Mouse (Mus musculus): ENCODE measurements around the gene Rps18. TPM values are rescaled to one million over a fixed set of nuclear protein-coding genes. Genes with fewer than 3 reads are reported as not detected.
"Not testable (repeated sequence)": the region's sequence is repeated elsewhere in the genome, so short reads cannot be mapped to it uniquely, and the experiment has no call there.

The Rps18 gene
- polyA plus RNA-seq, 1 experiment from 2014 or later = 904 TPM

GRCm38 (mm10) chr17:33908331-33909076 is 47.3 kb downstream of the Rps18 start:
- Histone ChIP-seq H3K36me3 (ENCODE audit: control insufficient read depth, insufficient read depth) (peaks cover 20% of the 10 kb centered on the region), H3K27ac (ENCODE audit: low read length) (peak overlapping the region; percentile 94), H3K27me3 (ENCODE audit: control insufficient read depth, insufficient read depth, low read depth, low read length) (no peaks in the 10 kb centered on the region), H3K4me3 (ENCODE audit: low read depth, low read length) (peak overlapping the region; percentile 89), H3K9me3 (replicated peaks; ENCODE audit: control insufficient read depth, low read length) (no peaks in the 10 kb centered on the region), H3K9ac (ENCODE audit: low read depth, low read length) (peak overlapping the region; percentile 93), H3K4me1 (ENCODE audit: control insufficient read depth, low read depth, low read length) (peaks cover 18% of the 10 kb centered on the region), H3K4me2 (ENCODE audit: low read depth, low read length) (peak overlapping the region; percentile 95)
- peak; percentile 30 for ATAC-seq (ENCODE audit: low read depth)
- under 1% methylated on average over 42 of the region's 44 CpGs for WGBS (ENCODE audit: insufficient replicate concordance)

- H3K9ac ChIP-seq (ENCODE audit: low read depth, low read length); H3K9me3 ChIP-seq (replicated peaks; ENCODE audit: control insufficient read depth, low read length); H3K27me3 ChIP-seq (ENCODE audit: control insufficient read depth, insufficient read depth, low read depth, low read length); H3K36me3 ChIP-seq (ENCODE audit: control insufficient read depth, insufficient read depth); H3K4me3 ChIP-seq (ENCODE audit: low read depth, low read length); H3K27ac ChIP-seq (ENCODE audit: low read length); ATAC-seq (ENCODE audit: low read depth); H3K4me2 ChIP-seq (ENCODE audit: low read depth, low read length): not testable (repeated sequence)
- 22% methylated on average over 4 of the region's 4 CpGs for WGBS (ENCODE audit: insufficient replicate concordance)
- peaks cover 36% of the 10 kb centered on the region for H3K4me1 ChIP-seq (ENCODE audit: control insufficient read depth, low read depth, low read length)
These were observed 51.0 kb downstream of the Rps18 start, which contains the start of gene Platr17 for GRCm38 (mm10) chr17:33904835-33905234. Gene Platr17, plus strand, starts transcription at chr17:33905135.

GRCm38 (mm10) chr17:33903911-33904651 is 51.7 kb downstream of the Rps18 start:
- H3K9me3 ChIP-seq (replicated peaks; ENCODE audit: control insufficient read depth, low read length); H3K9ac ChIP-seq (ENCODE audit: low read depth, low read length); H3K4me3 ChIP-seq (ENCODE audit: low read depth, low read length); ATAC-seq (ENCODE audit: low read depth); H3K4me2 ChIP-seq (ENCODE audit: low read depth, low read length); H3K27ac ChIP-seq (ENCODE audit: low read length); H3K27me3 ChIP-seq (ENCODE audit: control insufficient read depth, insufficient read depth, low read depth, low read length); H3K36me3 ChIP-seq (ENCODE audit: control insufficient read depth, insufficient read depth): not testable (repeated sequence)
- WGBS (ENCODE audit: insufficient replicate concordance) = 68% methylated on average over 6 of the region's 6 CpGs
- H3K4me1 ChIP-seq (ENCODE audit: control insufficient read depth, low read depth, low read length) = peaks cover 43% of the 10 kb centered on the region

- peak overlapping the region; percentile 59 for H3K27ac ChIP-seq (ENCODE audit: low read length)
- 21% methylated on average over 7 of the region's 7 CpGs for WGBS (ENCODE audit: insufficient replicate concordance)
- no peaks in the 10 kb centered on the region for H3K36me3 ChIP-seq (ENCODE audit: control insufficient read depth, insufficient read depth)
- no peak overlapping the region for H3K9ac ChIP-seq (ENCODE audit: low read depth, low read length)
- ATAC-seq (ENCODE audit: low read depth) = no peak
- 0 out of 2 replicates have a peak overlapping the region, but pooled peaks have one; percentile 19 for H3K4me2 ChIP-seq (ENCODE audit: low read depth, low read length)
- H3K4me1 ChIP-seq (ENCODE audit: control insufficient read depth, low read depth, low read length) = peaks cover 46% of the 10 kb centered on the region
- no peaks in the 10 kb centered on the region for H3K27me3 ChIP-seq (ENCODE audit: control insufficient read depth, insufficient read depth, low read depth, low read length)
- H3K4me3 ChIP-seq (ENCODE audit: low read depth, low read length) = no peak overlapping the region
- H3K9me3 ChIP-seq (replicated peaks; ENCODE audit: control insufficient read depth, low read length) = no peaks in the 10 kb centered on the region
These were observed 53.3 kb downstream of the Rps18 start for GRCm38 (mm10) chr17:33902491-33902890.

- H3K4me3 ChIP-seq (ENCODE audit: low read depth, low read length) = no peak overlapping the region
- WGBS (ENCODE audit: insufficient replicate concordance) = 61% methylated on average over 4 of the region's 4 CpGs
- peak overlapping the region; percentile 59 for H3K27ac ChIP-seq (ENCODE audit: low read length)
- H3K36me3 ChIP-seq (ENCODE audit: control insufficient read depth, insufficient read depth) = no peaks in the 10 kb centered on the region
- H3K4me1 ChIP-seq (ENCODE audit: control insufficient read depth, low read depth, low read length) = peaks cover 50% of the 10 kb centered on the region
- H3K9me3 ChIP-seq (replicated peaks; ENCODE audit: control insufficient read depth, low read length) = no peaks in the 10 kb centered on the region
- H3K9ac ChIP-seq (ENCODE audit: low read depth, low read length) = no peak overlapping the region
- ATAC-seq (ENCODE audit: low read depth) = no peak
- H3K4me2 ChIP-seq (ENCODE audit: low read depth, low read length) = 0 out of 2 replicates have a peak overlapping the region, but pooled peaks have one; percentile 19
- H3K27me3 ChIP-seq (ENCODE audit: control insufficient read depth, insufficient read depth, low read depth, low read length) = no peaks in the 10 kb centered on the region
These were observed 53.7 kb downstream of the Rps18 start for GRCm38 (mm10) chr17:33902079-33902478.

Other genes starting within 250 kb of the Rps18 start
- gene March2, start 237.3 kb downstream of the Rps18 start, polyA plus RNA-seq (2015; fragmentation: Nextera tagmentation; extraction: Ambion mirVana) = 256 and 281 TPM in 2 replicates
- 107 and 115 TPM in 2 replicates for gene Rab11b, start 195.5 kb downstream of the Rps18 start, polyA plus RNA-seq (2015; fragmentation: Nextera tagmentation; extraction: Ambion mirVana)
- 29.3 and 29.6 TPM in 2 replicates for gene Angptl4, start 174.2 kb downstream of the Rps18 start, polyA plus RNA-seq (2015; fragmentation: Nextera tagmentation; extraction: Ambion mirVana)
- 10.0 and 13.7 TPM in 2 replicates for gene Kank3, start 145.5 kb downstream of the Rps18 start, polyA plus RNA-seq (2015; fragmentation: Nextera tagmentation; extraction: Ambion mirVana)
- gene Rps28, start 131.4 kb downstream of the Rps18 start, polyA plus RNA-seq (2015; fragmentation: Nextera tagmentation; extraction: Ambion mirVana) = 389 and 463 TPM in 2 replicates
- gene Ndufa7, start 131.4 kb downstream of the Rps18 start, polyA plus RNA-seq (2015; fragmentation: Nextera tagmentation; extraction: Ambion mirVana) = 243 and 245 TPM in 2 replicates
- gene Cd320, start 112.9 kb downstream of the Rps18 start, polyA plus RNA-seq (2015; fragmentation: Nextera tagmentation; extraction: Ambion mirVana) = 11.9 and 12.1 TPM in 2 replicates
- gene Gm7029, start 82.2 kb downstream of the Rps18 start, polyA plus RNA-seq (2015; fragmentation: Nextera tagmentation; extraction: Ambion mirVana) = not detected in 2 replicates
- gene Kifc1, start 65.3 kb downstream of the Rps18 start, polyA plus RNA-seq (2015; fragmentation: Nextera tagmentation; extraction: Ambion mirVana) = 5.8 and 6.1 TPM in 2 replicates
- 0.21 and 0.54 TPM in 2 replicates for gene Platr17, start 50.9 kb downstream of the Rps18 start, polyA plus RNA-seq (2015; fragmentation: Nextera tagmentation; extraction: Ambion mirVana)
- gene Daxx, start 46.6 kb downstream of the Rps18 start, polyA plus RNA-seq (2015; fragmentation: Nextera tagmentation; extraction: Ambion mirVana) = 18.6 and 19.6 TPM in 2 replicates
- gene Tapbp, start 40.1 kb downstream of the Rps18 start, polyA plus RNA-seq (2015; fragmentation: Nextera tagmentation; extraction: Ambion mirVana) = 31.0 and 34.6 TPM in 2 replicates
- gene Zbtb22, start 40.1 kb downstream of the Rps18 start, polyA plus RNA-seq (2015; fragmentation: Nextera tagmentation; extraction: Ambion mirVana) = 7.8 and 9.1 TPM in 2 replicates
- 7.8 and 9.0 TPM in 2 replicates for gene Rgl2, start 26.5 kb downstream of the Rps18 start, polyA plus RNA-seq (2015; fragmentation: Nextera tagmentation; extraction: Ambion mirVana)
- gene Pfdn6, start 15.7 kb downstream of the Rps18 start, polyA plus RNA-seq (2015; fragmentation: Nextera tagmentation; extraction: Ambion mirVana) = 83.8 and 96.4 TPM in 2 replicates
- gene Wdr46, start 15.3 kb downstream of the Rps18 start, polyA plus RNA-seq (2015; fragmentation: Nextera tagmentation; extraction: Ambion mirVana) = 12.2 and 13.4 TPM in 2 replicates
- gene B3galt4, start 4.5 kb downstream of the Rps18 start, polyA plus RNA-seq (2015; fragmentation: Nextera tagmentation; extraction: Ambion mirVana) = 2.2 and 2.3 TPM in 2 replicates
- gene Vps52, start 189 bp downstream of the Rps18 start, polyA plus RNA-seq (2015; fragmentation: Nextera tagmentation; extraction: Ambion mirVana) = 21.3 and 21.9 TPM in 2 replicates
- 126 and 139 TPM in 2 replicates for gene H2-K1, start 44.3 kb upstream of the Rps18 start, polyA plus RNA-seq (2015; fragmentation: Nextera tagmentation; extraction: Ambion mirVana)
- 3.2 and 4.0 TPM in 2 replicates for gene Ring1, start 68.7 kb upstream of the Rps18 start, polyA plus RNA-seq (2015; fragmentation: Nextera tagmentation; extraction: Ambion mirVana)
- gene H2-Ke6, start 72.1 kb upstream of the Rps18 start, polyA plus RNA-seq (2015; fragmentation: Nextera tagmentation; extraction: Ambion mirVana) = 30.1 and 32.2 TPM in 2 replicates
- 58.8 and 59.8 TPM in 2 replicates for gene Slc39a7, start 75.7 kb upstream of the Rps18 start, polyA plus RNA-seq (2015; fragmentation: Nextera tagmentation; extraction: Ambion mirVana)
- 14.7 and 15.7 TPM in 2 replicates for gene Rxrb, start 75.8 kb upstream of the Rps18 start, polyA plus RNA-seq (2015; fragmentation: Nextera tagmentation; extraction: Ambion mirVana)
- gene Col11a2, start 83.4 kb upstream of the Rps18 start, polyA plus RNA-seq (2015; fragmentation: Nextera tagmentation; extraction: Ambion mirVana) = 0.26 and 0.27 TPM in 2 replicates
- gene H2-Oa, start 136.3 kb upstream of the Rps18 start, polyA plus RNA-seq (2015; fragmentation: Nextera tagmentation; extraction: Ambion mirVana) = 0.43 and 0.57 TPM in 2 replicates
- gene H2-DMa, start 163.5 kb upstream of the Rps18 start, polyA plus RNA-seq (2015; fragmentation: Nextera tagmentation; extraction: Ambion mirVana) = 5.3 and 5.5 TPM in 2 replicates
- 32.0 and 35.8 TPM in 2 replicates for gene Brd2, start 166.6 kb upstream of the Rps18 start, polyA plus RNA-seq (2015; fragmentation: Nextera tagmentation; extraction: Ambion mirVana)
- 0.74 and 1.0 TPM in 2 replicates for gene H2-DMb2, start 187.3 kb upstream of the Rps18 start, polyA plus RNA-seq (2015; fragmentation: Nextera tagmentation; extraction: Ambion mirVana)
- gene H2-DMb1, start 197.1 kb upstream of the Rps18 start, polyA plus RNA-seq (2015; fragmentation: Nextera tagmentation; extraction: Ambion mirVana) = 1.3 and 1.5 TPM in 2 replicates
- 3.8 and 4.2 TPM in 2 replicates for gene Tap1, start 231.6 kb upstream of the Rps18 start, polyA plus RNA-seq (2015; fragmentation: Nextera tagmentation; extraction: Ambion mirVana)
- gene Psmb9, start 231.8 kb upstream of the Rps18 start, polyA plus RNA-seq (2015; fragmentation: Nextera tagmentation; extraction: Ambion mirVana) = 9.6 and 9.7 TPM in 2 replicates
- gene Psmb8, start 241.7 kb upstream of the Rps18 start, polyA plus RNA-seq (2015; fragmentation: Nextera tagmentation; extraction: Ambion mirVana) = 17.7 and 18.5 TPM in 2 replicates
- 6.7 TPM in 2 replicates for gene Tap2, start 247.5 kb upstream of the Rps18 start, polyA plus RNA-seq (2015; fragmentation: Nextera tagmentation; extraction: Ambion mirVana)